Mouse (Mus musculus) midbrain, embryonic 16.5 days (tissue): ENCODE results near the gene Cntd1. TPM values are rescaled to one million over a fixed set of nuclear protein-coding genes. Genes with fewer than 3 reads are reported as not detected.

Experiments
- ATAC-seq: fragments of 200-750 bp; cut with Nextera tagmentation; 2 replicates; pipeline ENCODE4 v1.8.0; 2017; ENCODE audit warnings: moderate TSS enrichment
- H3K27ac ChIP-seq: fragments of 300-500 bp; sonication (generic); 2 replicates; pipeline ENCODE4 v1.5.1; 2014; ENCODE audit warnings: mild to moderate bottlenecking, low read length, mixed read lengths
- H3K27me3 ChIP-seq: fragments of 300-500 bp; sonication (generic); 2 replicates; pipeline ENCODE4 v1.6.1; 2014; ENCODE audit warnings: low read depth, low read length, mixed read lengths; ENCODE audit not compliant: control insufficient read depth, insufficient read depth
- H3K36me3 ChIP-seq: fragments of 300-500 bp; sonication (generic); 2 replicates; pipeline ENCODE4 v1.6.1; 2014; ENCODE audit warnings: mild to moderate bottlenecking, low read length, moderate library complexity, mixed read lengths; ENCODE audit not compliant: control insufficient read depth, insufficient read depth
- H3K4me1 ChIP-seq: fragments of 300-500 bp; sonication (generic); 2 replicates; pipeline ENCODE4 v1.6.1; 2014; ENCODE audit warnings: mild to moderate bottlenecking, low read length, mixed read lengths; ENCODE audit not compliant: control insufficient read depth, insufficient read depth
- H3K4me2 ChIP-seq: fragments of 300-500 bp; sonication (generic); 2 replicates; pipeline ENCODE4 v1.6.1; 2014; ENCODE audit warnings: mild to moderate bottlenecking, low read length, mixed read lengths
- H3K4me3 ChIP-seq: fragments of 300-500 bp; sonication (generic); 2 replicates; pipeline ENCODE4 v1.5.1; 2014; ENCODE audit warnings: low read depth, mild to moderate bottlenecking, low read length, moderate library complexity, mixed read lengths
- H3K9ac ChIP-seq: fragments of 300-500 bp; sonication (generic); 2 replicates; pipeline ENCODE4 v1.6.1; 2014; ENCODE audit warnings: low read depth, low read length, mixed read lengths
- H3K9me3 ChIP-seq: fragments of 300-500 bp; sonication (generic); replicated peaks from 2 replicates; pipeline ENCODE4 v1.6.1; 2014; ENCODE audit warnings: mild to moderate bottlenecking, low read length, mixed read lengths; ENCODE audit not compliant: control insufficient read depth, poor library complexity, severe bottlenecking
- WGBS: fragments of 180-500 bp; shearing (Covaris S2); extraction: QIAGEN DNeasy Blood & Tissue Kit; methylation state at CpG from one replicate; pipeline ENCODE4 v1.1.7; 2014; 5-methylcytosine and 5-hydroxymethylcytosine counted together
- polyA plus RNA-seq: library from polyadenylated mRNA; unstranded; fragments of >200 nt; fragmentation: Nextera tagmentation; extraction: Ambion mirVana; gene quantifications from 2 replicates; pipeline ENCODE4 v1.2.1, GENCODE M21; 2015

The Cntd1 gene
- polyA plus RNA-seq, 1 experiment from 2014 or later: 0.80 TPM

DNA sequence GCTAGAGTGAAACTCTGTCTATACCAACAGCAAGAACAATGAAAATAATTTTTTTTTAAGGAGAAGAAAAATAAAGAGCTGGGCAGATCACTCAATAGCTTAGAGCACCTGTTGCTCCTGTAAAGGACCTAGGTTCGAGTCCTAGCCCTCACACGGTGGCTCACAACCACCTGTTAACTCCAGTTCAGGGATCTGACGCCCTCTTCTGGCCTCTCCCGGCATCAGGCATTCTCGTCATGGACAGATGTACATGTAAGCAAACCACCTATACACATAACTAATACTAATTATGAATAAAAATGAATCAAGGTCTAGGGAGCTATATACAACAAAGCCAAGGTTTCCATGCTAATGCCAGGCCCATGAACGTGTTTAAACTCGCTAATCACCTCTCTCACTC, 22.1 kb downstream of the Cntd1 start:
- ATAC-seq: no peak
- peak overlapping the region; percentile 81; the same call in 1 of the 2 replicates for H3K9ac ChIP-seq
- peak overlapping the region; percentile 78 for H3K4me2 ChIP-seq
- WGBS: 68% methylated on average over 7 of the region's 7 CpGs
- no peaks in the 10 kb centered on the region for H3K27me3 ChIP-seq
- peaks cover 14% of the 10 kb centered on the region for H3K4me1 ChIP-seq
- 0 out of 2 replicates have a peak, but pooled peaks cover 4% of the 10 kb centered on the region for H3K36me3 ChIP-seq
- H3K9me3 ChIP-seq: no peaks in the 10 kb centered on the region
- H3K4me3 ChIP-seq: peak overlapping the region; percentile 66
- H3K27ac ChIP-seq: no peak overlapping the region

DNA sequence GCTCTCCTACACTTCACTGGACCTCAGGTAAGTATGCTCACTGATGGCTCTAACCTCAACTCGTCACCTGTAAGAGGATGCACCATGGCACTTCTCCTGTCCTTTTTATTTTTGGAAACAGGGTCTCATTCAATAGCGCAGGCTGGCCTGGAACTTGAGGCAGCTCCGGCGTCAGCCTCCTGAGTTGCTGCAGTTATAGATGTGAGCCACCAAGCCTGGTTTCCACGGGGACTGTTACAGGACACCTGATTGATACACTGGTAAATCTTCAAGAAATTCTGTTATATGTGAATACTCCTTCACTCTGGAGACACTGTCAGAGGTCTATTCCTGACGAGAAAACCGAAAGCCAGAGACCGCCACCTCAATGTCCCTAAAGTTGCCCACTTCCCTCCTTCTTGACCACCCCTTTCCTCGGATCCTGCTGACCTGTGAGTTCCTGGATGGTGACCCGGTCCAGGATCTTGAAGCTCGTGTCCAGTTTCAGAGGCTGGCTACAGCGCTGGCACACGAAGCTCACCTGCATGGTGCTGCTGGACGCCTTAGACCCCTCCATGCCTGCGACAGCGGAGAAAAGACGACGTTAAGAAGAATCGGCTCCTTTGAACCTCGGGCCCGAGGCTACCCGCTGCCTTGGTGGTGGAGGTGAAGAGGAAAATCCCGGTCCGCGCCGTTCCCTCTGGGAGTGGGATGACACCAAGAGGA, 22.6 kb downstream of the Cntd1 start:
- 15% methylated on average over 26 of the region's 26 CpGs for WGBS

DNA sequence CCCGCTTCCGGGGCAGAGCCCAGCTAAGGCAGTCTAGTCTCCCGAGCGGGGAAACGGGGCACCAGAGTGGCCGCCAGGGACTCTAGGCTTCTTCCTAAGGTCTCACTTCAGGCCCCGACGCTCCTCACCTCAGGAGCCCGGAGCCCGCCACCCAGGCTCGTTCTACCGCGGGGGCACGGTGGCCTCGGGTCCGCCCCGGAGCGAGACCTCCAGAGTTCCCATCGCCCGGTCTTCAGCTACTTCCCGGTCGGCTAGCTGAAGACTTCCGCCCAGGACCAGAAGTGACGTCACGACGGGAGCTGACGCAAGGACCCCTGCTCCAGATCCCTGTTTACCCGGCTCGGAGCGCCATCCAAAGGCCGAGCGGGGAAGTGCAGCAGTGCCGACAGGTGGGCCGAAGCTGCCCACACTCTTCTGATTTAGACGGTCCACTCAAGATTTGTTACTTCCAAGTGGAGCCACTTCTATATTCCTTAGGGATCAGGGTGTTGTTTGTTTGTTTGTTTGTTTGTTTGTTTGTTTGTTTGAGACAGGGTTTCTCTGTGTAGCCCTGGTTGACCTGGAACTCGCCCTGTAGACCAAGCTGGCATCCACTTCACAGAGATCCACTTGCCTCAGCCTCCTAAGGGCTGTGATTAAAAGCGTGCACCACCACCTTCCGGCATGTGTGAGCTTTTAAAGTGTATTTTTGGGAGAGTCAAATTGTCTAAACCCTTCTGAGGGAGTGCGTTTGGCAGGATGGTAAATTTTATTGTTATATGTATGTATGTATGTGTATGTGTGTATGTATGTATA, 23.4 kb downstream of the Cntd1 start, which contains the start of gene Becn1:
Gene Becn1, minus strand, starts transcription at position 283 of the 795 bp plus-strand sequence.
- H3K27me3 ChIP-seq: no peaks in the 10 kb centered on the region
- peak within 1 kb of the TSS; percentile 78 for H3K4me2 ChIP-seq
- ATAC-seq: peak; percentile 95
- no peaks in the 10 kb centered on the region for H3K9me3 ChIP-seq
- peak within 1 kb of the TSS; percentile 66 for H3K4me3 ChIP-seq
- H3K27ac ChIP-seq: peak within 1 kb of the TSS; percentile 36
- H3K36me3 ChIP-seq: 0 out of 2 replicates have a peak, but pooled peaks cover 4% of the 10 kb centered on the region
- H3K4me1 ChIP-seq: peaks cover 14% of the 10 kb centered on the region
- peak within 1 kb of the TSS; percentile 81 for H3K9ac ChIP-seq
- 6% methylated on average over 38 of the region's 39 CpGs for WGBS

More for the DNA sequence above, 22.6 kb downstream of the Cntd1 start:
- peak overlapping the region; percentile 78 for H3K4me2 ChIP-seq
- peak overlapping the region; percentile 81 for H3K9ac ChIP-seq
- no peaks in the 10 kb centered on the region for H3K27me3 ChIP-seq
- no peaks in the 10 kb centered on the region for H3K9me3 ChIP-seq
- H3K36me3 ChIP-seq: 0 out of 2 replicates have a peak, but pooled peaks cover 4% of the 10 kb centered on the region
- peak overlapping the region; percentile 66 for H3K4me3 ChIP-seq
- H3K4me1 ChIP-seq: peaks cover 14% of the 10 kb centered on the region
- peak; percentile 54; the same call in 1 of the 2 replicates for ATAC-seq
- H3K27ac ChIP-seq: peak overlapping the region; percentile 36

DNA sequence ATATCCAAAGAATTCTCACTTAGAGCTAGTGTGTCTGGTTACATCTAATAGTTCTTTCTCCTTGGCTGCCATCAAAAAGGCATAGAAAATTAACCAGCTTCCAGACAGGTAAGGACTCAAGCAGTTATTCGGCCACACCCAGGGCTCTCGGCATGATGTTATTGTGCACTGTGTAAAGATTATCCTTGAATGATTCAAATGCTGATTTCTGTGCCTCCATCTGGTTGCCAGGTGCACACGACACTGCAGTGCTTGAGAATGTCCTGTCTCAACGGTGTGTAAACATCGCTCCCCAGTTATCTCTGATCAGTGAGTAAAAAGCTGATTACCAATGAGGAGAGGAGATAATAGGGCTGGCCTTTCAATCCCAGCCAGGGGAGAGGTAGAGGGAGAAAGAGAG, 28.9 kb downstream of the Cntd1 start:
- no peak for ATAC-seq
- Histone ChIP-seq H3K4me3 (no peak overlapping the region), H3K4me1 (no peaks in the 10 kb centered on the region), H3K36me3 (no peaks in the 10 kb centered on the region), H3K9ac (no peak overlapping the region), H3K4me2 (no peak overlapping the region), H3K27me3 (no peaks in the 10 kb centered on the region), H3K9me3 (no peaks in the 10 kb centered on the region), H3K27ac (no peak overlapping the region)
- 27% methylated on average over 5 of the region's 5 CpGs for WGBS

GRCm38 (mm10) chr11:101311083-101311482, 32.3 kb downstream of the Cntd1 start:
- Histone ChIP-seq H3K27me3 (no peaks in the 10 kb centered on the region), H3K27ac (no peak overlapping the region), H3K9me3 (no peaks in the 10 kb centered on the region), H3K36me3 (no peaks in the 10 kb centered on the region), H3K9ac (no peak overlapping the region), H3K4me1 (no peaks in the 10 kb centered on the region; the same call in 1 of the 2 replicates), H3K4me2 (no peak overlapping the region), H3K4me3 (no peak overlapping the region)
- no peak for ATAC-seq
- 88% methylated on average over 3 of the region's 3 CpGs for WGBS

DNA sequence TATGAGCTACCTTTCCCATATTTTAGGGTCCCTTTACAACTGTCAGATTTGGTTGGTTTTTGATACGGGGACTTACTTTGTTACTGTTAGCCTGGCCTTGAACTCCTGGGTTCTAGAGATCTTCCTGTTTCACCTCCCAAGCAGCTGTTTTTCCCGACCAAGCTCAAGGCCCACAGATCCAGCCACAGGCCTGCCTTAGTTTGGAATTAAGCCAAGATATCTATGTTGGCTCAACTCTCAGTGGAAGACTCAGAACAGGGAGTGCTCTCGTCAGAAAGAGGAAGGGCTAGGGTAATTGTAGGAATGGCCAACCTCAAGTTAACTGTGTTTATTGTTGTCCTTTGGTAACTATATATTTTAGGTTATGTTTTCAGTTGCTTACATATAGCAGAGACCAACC, 33.3 kb downstream of the Cntd1 start:
- Histone ChIP-seq H3K4me3 (no peak overlapping the region), H3K4me2 (no peak overlapping the region), H3K9ac (no peak overlapping the region), H3K36me3 (no peaks in the 10 kb centered on the region), H3K27me3 (no peaks in the 10 kb centered on the region), H3K9me3 (no peaks in the 10 kb centered on the region), H3K4me1 (peaks cover 5% of the 10 kb centered on the region), H3K27ac (no peak overlapping the region)
- ATAC-seq: no peak
- WGBS: 68% methylated on average over 3 of the region's 3 CpGs

DNA sequence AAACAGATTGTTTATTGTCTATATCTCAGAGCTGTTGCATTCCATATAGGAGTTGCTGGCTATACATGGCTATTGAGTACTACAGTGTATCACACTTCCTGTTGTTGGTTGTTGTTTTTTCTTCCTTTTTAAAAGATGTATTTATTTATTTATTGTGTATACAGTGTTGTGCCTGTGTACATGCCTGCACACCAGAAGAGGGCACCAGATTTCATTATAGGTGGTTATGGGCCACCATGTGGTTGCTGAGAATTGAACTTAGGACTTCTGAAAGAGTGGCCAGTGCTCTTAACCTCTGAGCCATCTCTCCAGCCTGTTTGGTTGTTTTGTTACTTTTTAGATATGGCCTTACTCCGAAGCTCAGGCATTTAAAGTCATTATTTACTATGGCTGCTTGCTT, 35.8 kb downstream of the Cntd1 start:
- Histone ChIP-seq H3K27ac (no peak overlapping the region), H3K4me1 (peaks cover 16% of the 10 kb centered on the region), H3K27me3 (no peaks in the 10 kb centered on the region), H3K36me3 (peaks cover 3% of the 10 kb centered on the region), H3K9ac (no peak overlapping the region), H3K4me2 (no peak overlapping the region), H3K9me3 (no peaks in the 10 kb centered on the region), H3K4me3 (no peak overlapping the region)
- WGBS: 97% methylated on average over 1 of the region's 1 CpGs
- ATAC-seq: no peak

DNA sequence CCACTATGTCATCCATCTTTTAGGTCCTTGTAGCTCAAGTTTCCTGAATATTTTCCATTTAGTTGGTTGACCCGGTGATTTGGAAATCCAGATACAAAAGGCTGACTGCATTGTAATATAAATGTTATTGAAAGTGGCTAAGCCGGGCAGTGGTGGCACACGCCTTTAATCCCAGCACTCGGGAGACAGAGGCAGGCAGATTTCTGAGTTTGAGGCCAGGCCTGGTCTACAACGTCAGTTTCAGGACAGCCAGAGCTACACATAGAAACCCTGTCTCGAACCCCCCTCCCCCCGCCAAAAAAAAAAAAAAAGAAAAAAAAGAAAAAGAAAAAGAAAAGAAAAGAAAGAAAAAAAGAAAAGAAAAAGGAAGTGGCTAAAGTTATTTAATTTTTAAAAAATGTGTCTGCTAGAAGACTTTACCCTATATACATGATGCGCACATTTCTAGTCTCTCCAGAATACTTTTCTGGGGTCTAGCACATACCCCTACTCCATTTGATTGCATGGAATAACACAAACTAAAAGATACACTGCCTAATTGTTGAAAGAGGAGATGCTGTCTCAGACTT, 36.4 kb downstream of the Cntd1 start:
- ATAC-seq: 0 out of 2 replicates have a peak, but pooled peaks have one; percentile 44
- Histone ChIP-seq H3K9ac (peak overlapping the region; percentile 88), H3K4me2 (peak overlapping the region; percentile 76), H3K27me3 (no peaks in the 10 kb centered on the region), H3K4me3 (peak overlapping the region; percentile 83), H3K36me3 (peaks cover 8% of the 10 kb centered on the region), H3K27ac (peak overlapping the region; percentile 88), H3K9me3 (no peaks in the 10 kb centered on the region), H3K4me1 (peaks cover 16% of the 10 kb centered on the region)
- WGBS: 79% methylated on average over 8 of the region's 8 CpGs
